Mouse (Mus musculus): Measurements from ENCODE around the gene Gmfg.
A peak's percentile ranks its signal among the peaks of the same experiment; 100 is the strongest.

The Gmfg gene

DNA sequence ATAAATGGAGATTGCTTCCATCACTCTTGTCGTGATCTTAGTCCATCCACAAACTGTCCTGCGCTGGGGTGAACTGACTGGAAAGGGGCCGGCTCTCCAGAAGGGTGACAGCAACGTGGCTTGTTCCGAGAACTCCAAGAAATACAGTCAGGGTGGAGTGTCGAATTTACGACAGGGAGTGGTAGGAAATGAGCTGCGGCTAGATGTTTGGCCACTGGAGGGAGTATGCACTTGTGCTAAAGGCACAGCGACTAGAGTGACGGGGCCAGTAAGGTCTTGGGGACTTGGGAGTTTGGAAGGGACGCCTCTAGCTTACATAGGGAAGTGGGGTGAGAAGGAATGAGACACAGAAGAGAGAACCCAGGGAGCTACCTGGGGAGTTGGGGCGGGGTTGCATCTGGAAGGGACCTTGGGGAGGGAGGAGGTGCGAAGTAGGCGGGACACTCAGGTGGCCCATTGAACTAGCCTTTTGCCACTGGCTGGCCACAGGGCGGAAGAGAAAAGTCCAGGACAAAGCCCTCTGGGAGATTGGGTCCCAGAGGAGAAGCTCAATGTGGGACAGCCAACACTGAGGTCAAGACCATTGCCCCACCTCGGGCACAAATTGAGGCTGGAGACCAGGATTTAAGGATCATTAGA lies at the start of gene Gmfg:
Gmfg (plus strand) TSS at position 516 of the 639 bp plus-strand sequence.
- DNase-seq, result peak; percentile 71 to 80

DNA sequence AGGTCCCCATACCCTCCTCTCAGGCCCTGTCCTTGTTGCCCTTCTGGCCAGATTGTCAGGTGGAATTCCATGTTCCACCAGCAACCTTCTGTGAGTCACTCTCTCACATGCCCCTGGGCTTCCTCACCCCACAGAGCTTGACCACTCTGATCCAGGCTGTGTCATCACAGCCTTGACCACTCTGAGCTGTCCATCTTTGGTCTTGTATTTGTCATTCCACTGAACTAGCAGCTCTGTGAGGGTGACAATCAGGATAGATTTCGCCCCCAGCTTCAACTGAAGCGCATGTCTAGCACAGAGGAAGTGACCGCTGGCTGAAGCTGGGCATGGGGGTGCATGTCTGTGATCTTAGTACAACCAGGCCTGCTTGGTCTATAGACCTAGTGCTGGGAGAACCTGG lies 46.9 kb upstream of the Gmfg start:
- no peak for DNase-seq

DNA sequence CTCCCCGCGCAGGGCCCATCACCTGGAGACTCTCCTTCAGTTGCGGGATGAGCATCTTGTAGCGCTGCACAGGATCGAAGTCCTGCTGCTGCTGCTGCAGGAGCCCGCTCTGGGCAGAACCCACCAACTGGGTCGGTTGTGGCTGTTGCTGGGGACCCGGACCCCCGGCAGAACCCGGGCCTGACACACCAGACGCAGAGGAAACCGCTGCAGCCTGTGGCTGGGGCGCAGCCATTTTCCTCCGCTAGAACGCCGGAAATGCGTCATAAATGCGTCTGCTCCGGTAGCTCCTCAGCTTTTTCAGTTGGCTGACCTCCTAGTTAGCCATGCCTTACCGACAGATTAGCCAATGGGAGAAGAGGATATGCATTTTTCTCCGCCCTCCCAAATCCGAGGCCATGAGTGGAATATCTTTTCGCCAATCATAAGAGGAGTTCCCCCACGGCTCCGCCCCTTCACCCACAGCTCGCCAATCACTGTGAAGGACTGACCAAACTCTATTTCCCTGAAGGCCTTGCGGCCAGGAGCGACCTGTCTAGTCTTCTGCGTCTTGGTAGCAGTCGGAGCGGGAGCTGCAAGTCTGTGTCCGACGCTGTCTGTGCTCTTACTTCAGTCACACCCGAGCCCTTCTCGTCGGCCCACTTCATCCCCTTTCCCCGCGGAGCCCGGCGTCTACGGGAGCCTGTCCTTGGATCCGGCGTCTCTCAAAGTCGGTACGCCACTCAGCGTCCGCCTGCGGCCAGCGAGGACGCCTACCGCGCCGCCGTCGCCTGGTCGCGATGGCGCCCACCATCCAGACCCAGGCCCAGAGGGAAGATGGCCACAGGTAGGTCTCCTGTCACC lies 44.6 kb upstream of the Gmfg start, which contains the start of the genes Med29 and Paf1:
Med29 (minus strand) TSS at position 280 of the 843 bp plus-strand sequence.
Paf1 (plus strand) TSS at position 523 of the 843 bp plus-strand sequence.
- peak; percentile 94 to 99 for DNase-seq

DNA sequence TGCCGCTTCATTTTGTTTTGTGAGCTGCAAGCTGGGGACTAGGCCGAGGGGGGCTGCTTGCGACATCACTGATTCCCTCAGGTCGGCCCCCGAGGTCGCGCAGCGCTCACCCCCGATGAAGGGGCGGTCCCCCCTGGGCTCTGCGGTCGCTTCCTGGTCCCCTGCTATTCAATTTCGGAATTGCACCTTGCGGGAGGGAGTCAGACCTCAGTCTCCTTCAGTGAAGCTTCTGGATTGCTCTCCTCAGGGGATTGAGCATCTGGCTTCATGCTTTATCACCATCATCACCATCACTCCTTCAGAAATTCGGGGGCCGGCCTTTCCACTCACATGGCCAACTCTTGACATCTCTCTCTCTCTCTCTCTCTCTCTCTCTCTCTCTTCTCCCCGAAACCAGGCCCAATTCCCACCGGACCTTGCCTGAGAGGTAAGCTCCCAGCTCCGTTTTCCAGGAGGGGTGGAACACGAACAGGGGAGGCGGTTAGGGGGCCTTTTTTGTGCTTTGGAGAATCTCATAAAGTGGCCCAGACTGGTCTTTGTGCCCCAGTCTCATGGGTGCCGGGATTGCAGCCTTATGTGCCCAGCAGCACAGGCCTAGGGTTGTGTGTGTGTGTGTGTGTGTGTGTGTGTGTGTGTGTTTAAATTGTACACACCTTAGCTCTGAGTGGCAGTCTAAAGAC lies 43.8 kb upstream of the Gmfg start:
- DNase-seq, result no peak

DNA sequence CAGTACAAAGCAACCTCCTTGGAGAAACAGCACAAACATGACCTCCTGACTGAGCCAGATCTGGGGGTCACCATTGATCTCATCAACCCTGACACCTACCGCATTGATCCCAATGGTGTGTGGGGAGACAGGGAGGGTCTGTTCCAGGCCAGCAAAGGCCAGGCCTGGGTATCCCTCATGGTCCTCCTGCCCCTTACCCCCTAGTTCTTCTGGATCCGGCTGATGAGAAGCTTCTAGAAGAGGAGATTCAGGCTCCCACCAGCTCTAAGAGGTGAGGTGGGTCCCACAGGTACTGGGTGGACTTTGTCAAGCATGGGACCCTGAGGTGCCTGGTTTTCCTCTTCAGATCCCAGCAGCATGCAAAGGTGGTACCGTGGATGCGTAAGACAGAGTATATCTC lies 41.8 kb upstream of the Gmfg start:
- DNase-seq, result no peak

DNA sequence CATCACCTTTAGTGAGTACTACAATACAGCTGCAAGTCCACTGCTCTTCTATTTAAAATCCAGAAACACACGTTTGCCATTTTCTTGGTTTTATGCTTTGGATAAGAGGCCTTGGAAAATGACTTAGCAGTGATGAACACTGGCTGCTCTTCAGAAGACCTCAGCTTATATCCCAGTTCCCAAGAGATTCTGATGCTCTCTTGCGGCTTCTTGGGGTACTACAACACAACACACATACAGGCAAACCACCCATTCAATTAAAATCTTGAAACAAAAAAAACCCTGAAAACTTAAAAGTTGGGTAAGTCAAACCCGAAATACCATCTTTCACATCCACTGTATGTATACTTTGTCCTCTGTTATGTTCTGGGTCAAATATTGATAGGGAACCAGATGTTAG lies 39.2 kb upstream of the Gmfg start:
- no peak for DNase-seq

DNA sequence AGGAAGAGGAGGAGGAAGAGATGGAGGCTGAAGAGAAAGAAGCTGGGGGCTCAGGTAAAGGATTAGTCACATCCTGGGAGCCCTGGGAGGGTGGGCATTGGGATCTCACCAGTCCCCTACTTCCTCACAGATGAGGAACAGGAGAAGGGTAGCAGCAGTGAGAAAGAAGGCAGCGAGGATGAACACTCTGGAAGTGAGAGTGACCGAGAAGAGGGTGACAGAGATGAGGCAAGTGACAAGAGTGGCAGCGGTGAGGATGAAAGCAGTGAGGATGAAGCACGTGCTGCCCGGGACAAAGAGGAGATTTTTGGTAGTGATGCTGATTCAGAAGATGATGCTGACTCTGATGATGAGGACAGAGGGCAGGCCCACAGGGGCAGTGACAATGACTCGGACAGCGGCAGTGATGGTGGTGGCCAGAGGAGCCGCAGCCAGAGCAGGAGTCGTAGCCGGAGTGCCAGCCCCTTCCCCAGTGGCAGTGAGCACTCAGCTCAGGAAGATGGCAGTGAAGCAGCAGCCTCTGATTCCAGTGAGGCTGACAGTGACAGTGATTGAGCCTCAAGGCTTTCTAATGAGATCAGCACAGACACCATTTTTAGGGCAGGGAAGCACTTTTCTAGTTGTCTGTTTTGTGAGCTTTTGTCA lies 38.4 kb upstream of the Gmfg start:
- DNase-seq, result no peak

DNA sequence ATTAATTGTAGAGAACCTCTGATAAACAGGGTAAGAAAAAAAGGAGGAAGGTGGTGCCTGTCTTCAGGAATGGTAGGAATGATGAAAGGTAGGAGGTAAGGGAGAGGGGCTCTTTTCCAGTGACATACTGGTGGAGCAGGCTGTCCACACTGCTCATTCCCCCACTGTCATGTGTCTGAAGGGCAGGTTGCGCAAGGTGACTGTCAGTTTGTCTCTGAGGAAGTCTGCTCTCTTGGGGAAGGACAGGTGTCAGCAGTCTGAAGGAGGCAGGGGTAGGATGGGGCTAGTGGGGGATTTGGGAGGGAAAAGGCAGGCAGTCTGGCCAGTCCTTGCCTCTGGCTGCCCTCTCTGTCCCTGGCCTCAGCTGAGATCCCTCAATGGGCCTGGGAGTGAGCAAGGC lies 36.2 kb upstream of the Gmfg start:
- DNase-seq, result no peak

DNA sequence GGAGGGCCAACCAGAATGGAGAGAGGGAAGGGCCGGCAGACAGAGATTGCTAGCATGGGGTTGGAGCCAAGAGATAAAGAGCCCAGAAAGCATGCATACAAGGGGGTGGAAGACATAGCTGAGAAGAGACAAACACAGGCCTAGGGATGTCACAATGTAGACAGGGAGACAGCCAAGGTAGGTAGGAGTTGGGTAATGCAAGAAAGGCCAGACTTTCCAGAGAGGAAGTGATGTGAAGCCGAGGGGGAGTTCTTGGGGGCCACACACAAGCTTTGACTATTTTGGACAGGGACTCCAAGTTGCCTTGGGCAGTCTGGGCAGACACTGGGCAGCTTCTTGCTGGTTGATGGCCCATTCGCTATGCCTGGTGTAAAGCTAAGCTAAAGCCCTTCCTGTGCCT lies 35.3 kb upstream of the Gmfg start:
- no peak for DNase-seq

DNA sequence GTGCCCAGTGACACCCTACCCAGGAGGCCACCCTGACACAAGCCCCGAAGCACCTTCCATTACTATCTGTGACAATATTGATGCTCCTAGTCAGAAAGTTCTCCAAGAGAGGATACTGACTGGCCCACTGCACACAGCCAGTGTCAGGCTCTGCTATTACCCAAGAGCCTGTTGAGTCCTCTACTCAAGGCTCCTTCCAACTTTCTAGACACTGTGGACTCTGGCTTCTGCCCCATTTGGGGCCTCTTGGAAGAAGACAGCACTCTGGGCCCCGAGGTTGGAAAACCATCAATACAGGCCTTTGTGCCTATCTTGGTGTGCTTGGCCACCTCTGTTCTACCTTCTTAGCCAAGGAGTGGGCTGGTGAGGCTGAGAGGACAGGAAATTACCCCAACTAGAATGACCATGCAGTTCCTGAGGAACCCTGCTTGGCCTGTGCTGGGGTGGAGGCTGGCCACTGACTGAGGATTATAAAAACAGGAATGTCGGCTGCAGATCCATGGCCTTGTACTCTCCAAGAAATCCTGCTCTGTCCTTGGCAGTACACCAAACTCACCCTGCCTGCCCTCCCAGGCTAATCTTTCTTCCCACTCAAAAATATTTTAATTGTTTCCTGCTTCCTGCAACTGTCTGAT lies 26.3 kb upstream of the Gmfg start:
- DNase-seq, result no peak

DNA sequence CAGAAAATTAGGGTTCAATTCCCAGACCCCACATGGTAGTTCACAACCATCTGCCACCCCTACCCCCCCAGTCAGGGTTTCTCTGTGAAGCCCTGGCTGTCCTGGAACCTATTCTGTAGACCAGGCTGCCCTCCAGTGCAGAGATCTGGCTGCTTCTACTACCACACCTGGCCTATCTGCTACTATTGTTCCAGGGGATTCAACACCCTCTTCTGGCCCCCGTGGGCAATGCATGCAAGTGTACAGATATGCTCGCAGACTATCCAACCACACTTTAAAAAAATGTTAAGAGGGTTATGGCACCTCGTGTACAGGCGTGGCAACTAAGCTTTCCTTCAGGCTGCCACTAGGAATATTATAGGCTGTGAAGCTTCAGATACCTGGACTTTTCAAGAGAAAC lies 24.4 kb upstream of the Gmfg start:
- no peak for DNase-seq

DNA sequence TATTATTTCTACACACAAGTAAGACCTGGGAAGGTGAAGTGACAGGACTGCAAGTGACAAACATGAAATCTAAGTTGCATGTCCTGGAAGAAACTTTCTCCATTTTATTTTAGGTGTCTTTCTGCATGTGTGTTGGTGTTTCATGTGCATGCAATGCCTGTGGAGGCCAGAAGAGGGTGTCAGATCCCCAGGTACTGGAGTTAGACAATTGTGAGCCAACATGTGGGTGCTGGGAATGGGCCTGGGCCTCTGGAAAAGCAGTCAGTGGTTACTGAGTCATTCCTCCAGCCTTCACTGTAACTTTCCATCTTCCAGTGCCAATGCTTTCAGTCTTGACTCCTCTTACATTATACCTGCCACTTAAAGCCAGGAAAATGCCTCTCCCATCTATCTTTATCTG lies 19.9 kb upstream of the Gmfg start:
- DNase-seq, result no peak

DNA sequence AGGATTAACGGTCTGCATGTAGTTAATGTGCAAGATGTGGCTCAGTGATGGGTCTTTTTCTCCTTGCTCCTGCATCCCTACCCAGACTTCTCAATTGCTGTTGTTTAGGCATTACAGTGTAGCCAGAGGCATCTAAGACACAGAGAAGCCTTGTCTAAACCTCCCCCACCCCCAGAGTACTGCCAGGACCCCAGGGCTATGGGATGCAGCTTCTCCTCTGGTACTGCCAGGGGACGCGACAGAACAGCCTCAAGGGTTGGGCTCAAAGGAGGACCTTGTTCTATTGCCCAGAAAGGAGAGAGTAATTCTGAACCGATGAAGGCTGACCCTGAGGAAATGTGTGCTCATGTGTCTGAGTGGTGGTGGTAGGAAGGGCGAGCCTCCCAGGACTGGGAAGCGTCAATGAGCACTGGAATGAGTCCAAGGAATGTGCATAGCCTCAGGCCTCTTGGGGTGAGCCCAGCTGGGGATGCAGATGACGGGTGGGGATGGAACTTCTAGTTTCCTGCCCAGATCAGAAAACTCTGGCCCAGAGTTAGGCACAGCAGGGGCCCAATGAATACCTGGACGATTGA lies 19.1 kb upstream of the Gmfg start:
- DNase-seq, result no peak

DNA sequence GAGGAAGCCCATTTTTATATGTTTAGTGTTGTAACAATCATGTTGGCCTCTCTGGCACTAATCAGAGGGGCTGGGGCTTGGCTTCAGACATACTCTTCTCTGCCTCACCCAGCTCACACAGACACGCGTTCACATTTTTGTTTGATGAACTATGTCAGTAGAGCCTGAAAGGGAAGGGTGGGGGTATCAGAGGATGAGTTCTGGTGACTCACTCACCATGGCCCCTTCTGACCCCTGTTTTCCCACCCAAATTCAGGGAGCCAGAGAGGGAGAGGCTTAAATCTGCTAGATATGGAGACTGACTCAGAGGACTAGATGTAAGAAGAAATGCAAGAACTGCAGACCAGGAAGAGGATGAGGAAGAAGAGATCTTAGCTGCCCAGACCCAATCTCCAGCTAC lies 17.8 kb upstream of the Gmfg start:
- DNase-seq, result no peak

DNA sequence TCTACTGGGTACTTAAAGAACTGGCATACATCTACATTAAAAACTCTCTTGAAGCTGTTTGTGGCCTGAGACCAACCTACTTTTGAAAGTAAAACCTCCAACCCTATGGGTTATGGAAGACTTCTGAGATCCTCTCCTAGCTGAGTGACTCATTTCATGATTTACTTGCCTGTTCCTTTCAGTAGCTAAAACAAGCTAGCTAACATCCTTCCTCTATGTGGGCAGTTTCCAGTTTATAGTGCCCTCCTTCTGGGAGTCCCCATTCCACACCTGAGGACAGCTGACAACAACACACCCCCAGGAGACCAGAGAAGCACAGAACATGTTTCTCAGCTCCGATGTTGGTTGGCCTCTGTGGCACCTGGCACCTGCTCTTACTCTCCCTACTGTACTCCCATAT lies 14.2 kb upstream of the Gmfg start:
- DNase-seq, result no peak

DNA sequence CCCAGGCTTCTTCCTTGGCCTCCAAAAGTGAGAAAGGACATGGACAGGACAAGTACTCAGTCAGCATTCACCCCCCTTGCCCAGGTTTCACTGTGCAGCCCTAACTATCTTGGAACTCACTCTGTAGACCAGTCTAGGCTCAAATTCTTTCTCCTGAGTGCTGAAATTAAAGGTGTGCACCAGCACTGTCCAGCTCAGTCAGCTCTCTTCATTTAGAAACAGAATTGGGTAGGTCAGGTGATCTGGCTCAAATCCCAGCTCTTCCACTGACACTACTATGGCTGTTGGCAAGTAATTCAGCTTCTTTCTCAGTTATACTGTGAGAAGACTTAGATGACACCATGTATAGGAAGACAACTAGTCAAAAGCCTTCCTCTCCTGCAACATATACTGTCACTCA lies 9.5 kb upstream of the Gmfg start:
- peak; percentile 36 to 51 for DNase-seq

DNA sequence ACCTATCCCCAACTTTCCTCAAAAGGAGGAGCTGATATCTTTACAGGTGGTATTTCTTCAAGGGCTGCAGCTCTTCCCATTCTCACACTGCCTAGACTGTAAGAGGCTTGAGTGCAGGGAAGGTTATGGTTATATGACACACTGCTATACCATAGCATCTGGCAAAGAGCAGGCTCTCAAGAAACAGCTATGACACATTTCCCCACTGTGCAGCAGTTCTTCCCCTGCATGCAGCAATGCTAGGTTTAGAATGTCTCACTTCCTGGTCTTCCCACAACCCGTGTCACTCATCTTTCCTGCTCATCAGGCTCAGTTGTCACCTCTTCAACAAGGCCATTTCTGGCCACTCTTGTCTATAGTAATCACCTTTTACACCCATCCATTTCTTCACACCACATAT lies 6.7 kb upstream of the Gmfg start:
- no peak for DNase-seq

DNA sequence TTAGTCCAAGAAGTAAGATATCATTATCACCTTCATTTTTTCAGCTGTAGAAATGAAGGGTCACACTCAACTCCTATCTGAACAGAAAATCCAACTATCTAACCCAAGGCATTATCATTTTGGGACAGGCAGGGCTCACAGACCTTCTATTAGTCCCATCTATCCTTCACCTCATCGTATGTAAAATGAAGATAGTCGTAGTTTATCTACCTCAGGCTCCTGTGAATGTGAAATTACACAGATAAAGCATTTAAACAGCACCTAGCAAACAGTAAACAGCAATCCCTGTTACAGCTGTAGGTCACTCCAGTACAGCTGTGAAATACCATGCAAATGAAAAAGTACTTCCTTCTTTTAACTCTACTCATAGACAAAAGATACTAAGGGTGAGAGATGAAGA lies 5.0 kb upstream of the Gmfg start:
- DNase-seq, result no peak

DNA sequence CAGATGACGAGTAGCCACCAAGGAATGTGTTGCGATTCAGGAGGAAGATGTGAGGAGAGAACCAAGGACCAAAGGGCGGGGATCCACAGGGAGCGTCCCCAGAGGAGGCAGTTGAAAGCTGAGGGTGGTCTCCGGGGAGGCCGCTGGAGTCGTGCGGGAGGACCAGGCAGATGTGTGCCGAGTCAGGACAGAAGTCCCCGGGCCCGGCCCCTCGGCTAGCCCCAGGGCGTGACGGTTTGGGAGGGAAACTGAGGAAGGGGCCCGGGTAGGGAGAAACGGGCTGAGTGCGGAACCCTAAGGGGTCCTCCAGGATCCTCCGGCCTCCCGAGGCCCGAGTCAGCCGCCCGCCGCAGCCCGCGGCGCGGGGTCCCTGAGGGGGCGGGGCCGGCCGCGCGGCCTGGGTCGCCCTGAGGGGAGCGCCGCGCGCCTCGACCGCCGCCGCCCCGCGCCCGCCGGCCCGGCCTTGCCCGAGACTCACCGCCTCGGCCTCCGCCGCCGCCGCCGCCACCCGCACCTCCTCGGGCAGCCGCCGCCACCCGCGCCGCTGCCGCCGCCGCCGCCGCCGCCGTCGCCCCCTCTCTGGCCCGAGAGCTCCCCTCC lies 1.5 kb upstream of the Gmfg start:
- DNase-seq, result peak; percentile 27 to 48

DNA sequence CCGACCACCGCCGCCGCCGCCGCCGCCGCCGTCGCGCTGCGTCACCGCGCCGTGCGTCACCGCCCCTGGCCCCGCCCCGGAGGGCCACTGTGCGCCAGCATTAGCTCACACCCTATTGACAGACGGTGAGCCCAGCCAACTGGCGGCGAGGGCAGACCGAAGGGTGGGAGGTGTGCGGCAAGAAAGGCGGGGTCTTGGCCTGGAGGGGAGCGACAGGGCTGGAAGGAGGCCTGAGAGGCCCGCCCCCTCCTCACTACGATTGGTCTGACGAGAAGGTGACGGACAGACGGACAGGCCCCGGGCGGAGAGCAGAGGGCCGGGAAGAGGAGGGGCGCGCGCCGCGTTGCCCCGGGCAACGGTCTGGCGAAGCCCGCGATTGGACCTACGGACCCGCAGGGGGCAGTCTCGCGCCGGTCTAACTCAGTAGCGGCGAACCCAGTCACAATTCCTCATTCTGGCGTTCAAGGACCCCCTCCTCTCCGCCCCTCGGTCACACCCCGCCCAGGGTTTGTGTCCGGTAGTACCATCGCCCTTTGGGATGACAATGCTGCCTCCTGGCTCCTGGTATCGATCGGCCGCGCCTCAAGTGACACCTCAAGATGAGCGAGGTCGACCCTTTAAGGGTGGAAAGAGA lies 859 bp upstream of the Gmfg start:
- DNase-seq, result peak; percentile 100

DNA sequence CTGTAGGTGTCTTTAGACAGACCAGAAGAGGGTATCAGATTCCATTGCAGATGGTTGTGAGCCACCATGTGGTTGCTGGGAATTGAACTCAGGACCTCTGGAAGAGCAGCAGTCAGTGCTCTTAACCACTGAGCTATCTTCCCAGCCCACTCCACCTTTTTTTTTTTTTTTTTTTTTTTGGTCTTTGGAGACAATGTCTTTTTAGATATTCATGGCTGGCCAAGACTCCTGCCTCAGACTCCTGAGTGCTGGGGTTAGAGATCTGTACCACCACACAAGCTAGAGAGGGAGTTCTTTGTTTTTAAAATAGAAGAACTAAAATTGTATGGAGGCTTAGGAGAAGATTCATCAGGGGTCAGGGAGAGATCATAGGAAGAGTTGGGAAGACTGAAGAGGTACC lies 717 bp downstream of the Gmfg start:
- DNase-seq, result no peak

DNA sequence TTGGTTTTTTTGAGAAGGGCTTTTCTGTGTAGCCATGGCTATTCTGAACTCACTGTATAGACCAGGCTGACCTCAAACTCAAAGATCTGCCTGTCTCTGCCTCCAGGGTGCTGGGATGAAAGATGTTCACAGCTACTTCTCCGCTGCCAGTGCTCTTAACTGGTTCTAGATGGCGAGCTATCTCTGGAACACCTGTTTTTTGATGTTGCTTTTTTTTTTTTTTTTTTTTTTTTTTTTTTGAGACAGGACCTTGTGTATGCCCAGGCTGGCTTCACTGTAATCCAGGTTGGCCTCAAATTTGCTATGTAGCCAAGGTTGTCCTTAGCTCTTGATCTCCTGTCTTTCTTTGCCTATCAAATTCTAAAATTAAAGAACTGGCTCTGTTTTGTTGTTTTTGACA lies 1.5 kb downstream of the Gmfg start:
- no peak for DNase-seq

All from cerebellum, adult 18-20 months (tissue).